Mouse (Mus musculus) mouse embryonic stem cell (cell line): ENCODE data around the gene Adam11.

ENCODE experiments used
- in situ Hi-C, 2 experiments: fragments of 300-500 bp; cut with MboI; formaldehyde crosslinking; loops; 1 replicate in 1 of 2; 3 replicates in 1 of 2; pipeline ENCODE4 v1.14.3; 2019 to 2020; ENCODE audit warnings: low sequenced_read_pairs in 2 of 2, low pct_unique_long_range_greater_than_20kb in 1 of 2, mixed read lengths in 1 of 2; ENCODE audit not compliant: unreplicated experiment in 1 of 2

Gene Adam11

GRCm38 (mm10) chr11:102773713-102774611 lies 12.7 kb downstream of the Adam11 start:
- in situ Hi-C loops = no loop called here

DNA sequence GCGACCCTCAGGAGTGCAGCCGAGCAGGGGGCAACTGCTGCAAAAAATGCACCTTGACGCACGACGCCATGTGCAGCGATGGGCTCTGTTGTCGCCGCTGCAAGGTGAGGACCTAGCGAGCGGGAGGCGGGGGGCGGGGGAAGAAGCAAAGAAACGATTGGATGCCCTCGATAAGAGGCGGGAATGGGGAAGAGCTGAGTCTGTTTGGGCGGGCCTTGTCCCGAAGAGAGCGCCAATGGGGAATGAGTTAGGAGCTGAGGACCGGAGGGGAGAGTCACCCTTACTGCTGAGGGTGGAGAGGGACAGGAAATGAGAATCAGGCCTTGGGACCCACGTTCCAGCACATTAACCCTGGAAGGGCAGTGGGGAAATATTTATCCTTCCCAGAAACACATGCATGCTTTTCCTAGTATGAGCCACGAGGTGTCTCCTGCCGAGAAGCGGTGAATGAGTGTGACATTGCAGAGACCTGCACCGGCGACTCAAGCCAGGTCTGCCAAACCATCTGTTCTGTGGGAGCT lies 13.4 kb downstream of the Adam11 start:
- in situ Hi-C loops = loop anchor here (5.0 kb wide), 2 partner anchors 73 to 78 kb away; no protein-coding TSS in a partner anchor

DNA sequence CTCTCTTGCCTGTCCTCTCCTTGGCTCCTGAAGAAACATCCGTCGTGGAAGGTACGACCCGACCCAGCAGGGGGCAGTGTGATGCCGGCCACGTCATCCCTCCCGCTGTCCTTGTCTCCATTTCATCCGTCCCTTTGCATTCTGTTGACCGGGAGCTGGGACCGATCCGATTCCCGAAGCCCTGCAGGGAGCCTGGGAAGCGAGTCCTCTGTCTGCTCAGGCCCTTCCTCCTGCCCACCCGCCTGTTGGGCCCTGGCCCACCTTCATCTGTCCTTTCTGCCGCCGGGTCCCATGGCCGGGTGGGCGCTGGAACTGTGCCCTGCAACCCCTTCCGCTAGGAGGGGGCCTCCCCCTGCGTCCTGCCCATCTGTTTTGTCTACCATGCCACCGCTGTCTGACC lies 16.4 kb downstream of the Adam11 start:
- in situ Hi-C loops = loop anchor here (5.0 kb wide), 2 partner anchors 70 to 75 kb away; no protein-coding TSS in a partner anchor

DNA sequence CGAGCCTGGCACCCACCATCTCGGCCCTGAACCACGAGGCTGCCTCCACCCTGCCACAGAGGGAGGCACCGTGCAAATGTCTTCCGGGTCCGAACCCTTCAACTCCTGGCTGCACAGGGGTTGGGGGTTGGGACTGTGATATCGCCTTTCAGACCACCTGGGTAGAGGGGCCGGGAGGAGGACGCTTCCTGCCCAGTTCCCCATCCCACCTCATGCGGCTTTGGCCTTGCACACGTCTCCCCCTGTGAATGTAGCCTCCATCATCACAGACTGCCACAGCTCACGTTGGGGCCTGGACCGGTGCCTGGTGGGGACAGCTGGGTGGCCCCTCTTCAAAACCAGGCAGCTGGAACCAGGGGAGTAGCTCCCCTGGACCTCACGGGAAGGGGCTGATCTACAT lies 16.9 kb downstream of the Adam11 start:
- in situ Hi-C loops = loop anchor here (5.0 kb wide), 2 partner anchors 69 to 74 kb away; no protein-coding TSS in a partner anchor

GRCm38 (mm10) chr11:102778597-102778996 lies 17.4 kb downstream of the Adam11 start:
- in situ Hi-C loops = loop anchor here (5.0 kb wide), 2 partner anchors 69 to 74 kb away; no protein-coding TSS in a partner anchor

DNA sequence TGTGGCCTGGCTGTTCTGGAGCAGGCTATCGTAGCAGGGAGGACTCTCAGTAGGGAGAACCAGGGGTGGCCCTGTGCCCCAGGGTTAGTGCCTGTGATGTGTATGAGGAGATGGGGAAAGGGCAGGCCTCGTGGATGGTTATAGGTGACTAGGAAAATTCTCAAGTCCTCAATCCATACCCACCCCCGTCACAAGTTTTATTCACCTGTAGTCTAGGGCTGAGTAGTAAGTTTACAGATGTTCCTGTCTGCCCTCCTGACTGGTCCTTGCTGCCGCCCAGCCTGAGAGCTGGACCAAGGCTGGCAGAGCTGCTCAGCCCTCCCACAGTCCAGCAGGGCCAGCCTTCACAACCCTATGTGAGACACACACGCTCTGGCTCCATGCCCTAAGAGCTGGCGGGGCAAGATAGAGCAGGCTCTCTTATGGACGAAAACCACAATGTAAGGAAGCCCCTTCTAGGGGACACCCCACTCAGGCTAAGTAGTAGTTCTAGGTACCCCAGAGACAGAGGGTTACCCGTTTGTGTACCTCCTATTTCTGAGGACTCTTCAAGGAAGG lies 17.9 kb downstream of the Adam11 start:
- in situ Hi-C loops = loop anchor here (5.0 kb wide), 2 partner anchors 68 to 73 kb away; no protein-coding TSS in a partner anchor

DNA sequence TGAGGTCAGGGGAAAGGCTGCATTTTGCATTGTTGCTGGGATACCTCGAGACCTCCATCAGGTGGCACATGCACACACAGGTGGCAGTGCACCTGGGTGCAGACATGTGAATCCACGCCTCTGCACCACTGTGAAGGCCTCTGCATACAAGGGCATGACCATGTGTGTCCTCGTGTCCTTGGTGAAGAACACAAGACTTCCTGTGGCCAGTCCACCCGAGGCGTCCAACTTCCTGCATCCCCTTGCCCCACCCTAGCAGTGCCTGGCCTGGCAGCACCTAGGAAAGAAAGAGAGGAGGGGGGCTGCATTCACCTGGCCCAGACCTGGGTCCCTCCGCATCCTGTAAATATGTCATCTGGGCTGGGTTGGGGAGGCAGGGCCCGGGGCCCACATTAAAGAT lies 18.6 kb downstream of the Adam11 start:
- in situ Hi-C loops = loop anchor here (5.0 kb wide), 2 partner anchors 67 to 72 kb away; no protein-coding TSS in a partner anchor

DNA sequence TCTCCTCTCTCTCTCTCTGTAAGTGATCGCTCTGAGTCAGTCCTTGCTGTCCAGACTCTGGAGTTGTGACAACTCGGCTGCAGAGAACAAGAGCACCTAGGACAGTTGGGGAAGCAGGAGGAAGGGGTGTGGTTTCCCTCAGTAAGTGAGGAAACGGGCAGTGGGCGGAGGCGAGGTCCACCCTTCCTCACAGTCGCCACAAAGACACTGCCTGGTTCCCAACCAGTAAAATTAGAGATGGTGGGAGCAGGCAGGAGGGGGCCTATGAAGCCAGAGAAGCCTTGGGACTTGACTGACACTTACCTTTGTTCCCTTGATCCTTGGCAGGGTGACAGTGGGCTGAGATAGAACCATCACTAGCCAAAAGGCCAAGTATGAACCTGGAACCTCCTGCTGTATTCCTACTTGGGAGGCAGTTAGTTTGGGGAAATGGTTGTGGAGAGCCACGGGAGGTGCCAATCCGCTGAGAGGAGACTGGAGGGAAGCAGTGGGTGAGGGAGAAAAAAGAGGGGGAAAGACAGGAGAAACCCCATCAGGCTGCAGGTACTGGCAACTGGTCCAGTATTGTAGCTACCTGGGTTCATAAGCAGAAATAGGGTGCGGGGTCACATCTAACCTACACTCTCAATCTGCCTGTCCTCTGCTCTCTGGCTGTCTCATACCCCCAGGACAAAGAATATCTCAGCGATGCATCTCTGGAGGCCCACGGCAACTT lies 19.2 kb downstream of the Adam11 start:
- in situ Hi-C loops = no loop called here

- in situ Hi-C loops = no loop called here
These were observed 19.7 kb downstream of the Adam11 start for GRCm38 (mm10) chr11:102780986-102781351.

DNA sequence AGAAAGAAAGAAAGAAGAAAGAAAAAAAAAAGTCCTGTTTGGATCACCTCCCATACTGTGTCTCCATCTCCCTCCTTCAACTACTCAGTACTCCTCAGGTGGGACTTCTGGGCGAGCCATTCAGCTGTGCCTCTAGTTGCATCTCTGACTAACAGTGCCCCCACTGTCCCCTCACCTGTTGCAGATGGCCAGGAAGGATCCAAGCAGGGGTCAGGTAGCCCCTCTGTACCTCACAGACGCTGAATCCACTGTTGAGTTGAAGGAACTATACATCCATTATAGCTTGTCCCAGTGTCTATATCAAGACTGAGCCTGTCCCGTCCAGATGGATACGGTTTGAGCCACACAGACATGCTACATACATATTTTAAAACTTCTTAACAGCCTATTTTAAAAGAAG lies 20.3 kb downstream of the Adam11 start:
- in situ Hi-C loops = no loop called here

DNA sequence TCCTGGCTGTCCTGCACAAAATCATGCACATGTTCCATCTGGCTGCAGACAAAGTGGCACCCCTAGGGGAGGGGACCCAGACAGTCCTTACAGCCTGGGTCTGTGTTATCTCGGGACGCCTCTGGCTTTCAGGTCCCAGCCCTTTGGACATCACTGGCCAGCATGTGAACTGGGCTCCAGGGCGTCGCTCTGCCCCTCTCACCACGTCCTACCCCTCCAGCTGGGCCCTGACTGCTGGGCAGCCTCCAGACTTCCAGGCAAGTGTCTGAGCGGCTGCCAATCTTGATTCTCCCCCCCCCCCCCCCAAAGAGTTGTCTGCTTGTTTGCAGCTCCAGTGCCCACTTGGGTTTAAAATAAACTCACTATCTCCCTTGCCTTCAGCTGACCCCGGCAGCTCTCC lies 22.2 kb downstream of the Adam11 start:
- in situ Hi-C loops = no loop called here

DNA sequence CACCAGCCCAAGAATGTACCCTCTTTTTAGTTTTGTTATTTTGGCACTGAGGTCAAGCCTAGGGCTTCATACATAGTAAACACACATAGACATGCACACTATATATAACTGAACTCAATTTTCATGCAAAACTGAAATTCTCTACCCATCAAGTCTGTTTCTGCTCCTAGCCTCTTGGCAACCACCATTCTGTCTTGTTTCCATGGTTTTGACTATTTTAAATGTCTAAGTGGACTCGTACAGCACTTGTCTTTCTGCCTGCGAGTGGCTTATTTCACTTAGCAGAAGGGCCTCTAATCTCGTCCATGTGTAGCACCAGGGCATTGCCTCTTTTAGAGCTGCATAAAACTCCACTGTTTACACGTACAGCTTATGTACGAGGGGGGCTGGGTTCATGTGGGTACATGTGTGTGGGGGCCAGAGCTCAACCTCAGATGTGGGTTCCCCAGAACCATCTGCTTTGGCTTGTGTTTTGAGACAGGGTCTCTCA lies 26.5 kb downstream of the Adam11 start:
- in situ Hi-C loops = no loop called here

- in situ Hi-C loops = no loop called here
These were observed 30.6 kb downstream of the Adam11 start for GRCm38 (mm10) chr11:102791682-102792445.

- in situ Hi-C loops = no loop called here
These were observed 32.9 kb downstream of the Adam11 start for GRCm38 (mm10) chr11:102794157-102794556.

- in situ Hi-C loops = no loop called here
These were observed 42.2 kb downstream of the Adam11 start for GRCm38 (mm10) chr11:102803453-102803852.

DNA sequence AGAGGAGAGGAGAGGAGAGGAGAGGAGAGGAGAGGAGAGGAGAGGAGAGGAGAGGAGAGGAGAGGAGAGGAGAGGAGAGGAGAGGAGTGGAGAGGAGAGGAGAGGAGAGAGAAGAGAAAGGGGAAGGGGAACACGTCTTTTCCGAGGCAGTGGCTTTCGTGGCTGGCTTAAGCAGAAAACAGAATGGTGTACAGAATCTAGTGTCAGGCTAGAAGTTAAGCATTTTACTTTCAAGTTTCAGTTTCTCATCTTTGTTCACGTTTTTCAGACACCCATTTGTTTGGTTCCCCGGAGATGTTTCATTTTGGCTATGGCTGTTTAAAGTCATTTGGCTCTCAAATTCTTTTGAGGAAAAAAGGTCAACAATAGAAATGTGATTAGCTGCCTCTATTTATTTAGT lies 47.0 kb downstream of the Adam11 start:
- in situ Hi-C loops = no loop called here

DNA sequence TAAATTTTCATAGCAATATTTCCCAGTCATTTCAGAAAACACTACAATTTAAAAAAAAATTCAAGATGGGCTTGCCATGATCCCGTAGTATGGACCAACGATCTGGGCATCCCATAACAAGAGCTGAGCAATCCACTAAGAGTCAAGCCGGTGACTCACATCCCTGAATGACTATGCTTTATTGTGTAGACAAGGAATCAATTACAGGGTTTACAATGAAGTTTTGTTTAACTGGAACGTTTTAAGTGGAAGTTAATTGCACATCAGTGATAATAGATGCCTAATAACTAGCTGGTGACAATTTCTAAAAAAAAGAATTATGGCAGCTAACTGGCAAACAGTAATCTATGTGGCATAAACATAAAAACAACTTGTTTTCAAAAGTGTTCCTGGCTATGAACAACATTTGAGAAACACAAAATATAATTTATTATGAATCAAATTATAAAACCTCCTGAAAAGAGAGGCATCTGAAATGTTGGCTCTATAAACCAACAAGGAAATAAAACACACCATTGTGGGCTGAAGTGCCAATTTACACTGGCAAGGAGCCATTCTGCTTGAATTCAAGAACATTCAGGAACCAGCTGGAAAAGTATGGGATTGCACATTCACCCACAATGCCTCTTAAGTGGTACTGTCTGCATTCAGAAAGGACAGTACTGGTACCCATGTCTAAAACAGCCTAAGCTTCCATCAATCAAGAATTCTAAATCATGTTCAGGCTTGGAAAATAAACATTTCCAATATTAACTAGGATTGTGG lies 49.7 kb downstream of the Adam11 start:
- in situ Hi-C loops = no loop called here
